Mouse (Mus musculus) CH12.LX (cell line): ENCODE results near the gene Fdx1l. TPM values are rescaled to one million over a fixed set of nuclear protein-coding genes. Genes with fewer than 3 reads are reported as not detected.

Experiments
- DNase-seq: peaks from one replicate; pipeline ENCODE4 v3.0.0-alpha.2; 2013; ENCODE audit errors: extremely low read depth
- H3K27ac ChIP-seq: 2 replicates; pipeline ENCODE4 v1.5.1; 2012; ENCODE audit warnings: low read depth, mild to moderate bottlenecking, control low read depth, moderate library complexity; ENCODE audit not compliant: insufficient read depth
- H3K27me3 ChIP-seq: replicated peaks from 2 replicates; pipeline ENCODE3; 2012; ENCODE audit warnings: inconsistent platforms
- H3K36me3 ChIP-seq, 2 experiments: replicated peaks in 1 of 2; 2 replicates each; pipeline versions ENCODE3 to v1.6.1; 2012; ENCODE audit warnings: inconsistent platforms in 1 of 2, low read length in 1 of 2, mild to moderate bottlenecking in 1 of 2, mixed read lengths in 1 of 2, moderate library complexity in 1 of 2; ENCODE audit not compliant: control insufficient read depth in 1 of 2, insufficient read depth in 1 of 2
- H3K4me1 ChIP-seq, 2 experiments: 2 replicates each; pipeline ENCODE4 v1.6.1; 2012; ENCODE audit warnings: inconsistent platforms in 1 of 2, moderate library complexity in 1 of 2; ENCODE audit not compliant: insufficient read depth in 2 of 2, control insufficient read depth in 1 of 2
- H3K4me2 ChIP-seq: 2 replicates; pipeline ENCODE4 v1.6.1; 2012; ENCODE audit warnings: low read depth, mild to moderate bottlenecking, control low read depth; ENCODE audit not compliant: poor library complexity, insufficient read depth, severe bottlenecking
- H3K4me3 ChIP-seq, 3 experiments: fragments of 150-350 bp in 1 of 3; sonication (generic) in 1 of 3; replicated peaks in 1 of 3; 2 replicates each; pipeline versions ENCODE3 to v1.5.1; 2011 to 2012; ENCODE audit warnings: low read depth in 2 of 3, low read length in 2 of 3, mild to moderate bottlenecking in 2 of 3, moderate library complexity in 2 of 3, control low read depth in 1 of 3, improper control_type of control experiment in 1 of 3, inconsistent platforms in 1 of 3, mixed read lengths in 1 of 3; ENCODE audit not compliant: poor library complexity in 1 of 3
- H3K79me2 ChIP-seq: replicated peaks from 2 replicates; pipeline ENCODE4 v1.6.1; 2012; ENCODE audit warnings: mild to moderate bottlenecking, moderate library complexity; ENCODE audit not compliant: control insufficient read depth, poor library complexity, insufficient read depth, severe bottlenecking; ENCODE audit errors: extremely low read depth
- H3K9ac ChIP-seq: 2 replicates; pipeline ENCODE4 v1.6.1; 2012; ENCODE audit warnings: low read depth, mild to moderate bottlenecking, control low read depth, moderate library complexity; ENCODE audit not compliant: insufficient read depth
- H3K9me3 ChIP-seq: replicated peaks from 2 replicates; pipeline ENCODE3; 2012; ENCODE audit warnings: low read length, inconsistent platforms, mixed read lengths
- BHLHE40 ChIP-seq: IDR thresholded peaks from 2 replicates; pipeline ENCODE4 v1.6.1; 2011; ENCODE audit warnings: mild to moderate bottlenecking, low read depth, low read length, improper control_type of control experiment
- CHD1 ChIP-seq: IDR thresholded peaks from 2 replicates; pipeline ENCODE4 v1.6.1; 2012; ENCODE audit warnings: low read depth, low read length, improper control_type of control experiment, inconsistent platforms
- CHD2 ChIP-seq: IDR thresholded peaks from 2 replicates; pipeline ENCODE4 v1.6.1; 2011; ENCODE audit warnings: low read length, improper control_type of control experiment
- E2F4 ChIP-seq: IDR thresholded peaks from 2 replicates; pipeline ENCODE4 v1.6.1; 2011; ENCODE audit warnings: low read depth, low read length, improper control_type of control experiment; ENCODE audit not compliant: insufficient replicate concordance
- ELF1 ChIP-seq: IDR thresholded peaks from 2 replicates; pipeline ENCODE4 v1.6.1; 2014; ENCODE audit warnings: low read depth, mild to moderate bottlenecking, inconsistent platforms, low read length, improper control_type of control experiment
- EP300 ChIP-seq: IDR thresholded peaks from 2 replicates; pipeline ENCODE4 v1.6.1; 2011; ENCODE audit warnings: low read length, improper control_type of control experiment
- ETS1 ChIP-seq: conservative IDR thresholded peaks from 2 replicates; pipeline ENCODE4 v1.6.1; 2012; ENCODE audit warnings: low read depth, mild to moderate bottlenecking, inconsistent platforms, low read length, improper control_type of control experiment, moderate library complexity
- IRF4 ChIP-seq: IDR thresholded peaks from 2 replicates; pipeline ENCODE4 v1.6.1; 2014; ENCODE audit warnings: low read depth, mild to moderate bottlenecking, inconsistent platforms, low read length, improper control_type of control experiment
- JUN ChIP-seq: IDR thresholded peaks from 2 replicates; pipeline ENCODE4 v1.6.1; 2011; ENCODE audit warnings: low read depth, mild to moderate bottlenecking, low read length, improper control_type of control experiment, moderate library complexity; ENCODE audit not compliant: insufficient read depth
- JUND ChIP-seq: conservative IDR thresholded peaks from 2 replicates; pipeline ENCODE4 v1.6.1; 2011; ENCODE audit warnings: low read depth, low read length, improper control_type of control experiment
- MEF2A ChIP-seq: IDR thresholded peaks from 2 replicates; pipeline ENCODE4 v1.6.1; 2014; ENCODE audit warnings: low read depth, mild to moderate bottlenecking, inconsistent platforms, low read length, improper control_type of control experiment, borderline replicate concordance
- NRF1 ChIP-seq: IDR thresholded peaks from 2 replicates; pipeline ENCODE4 v1.6.1; 2014; ENCODE audit warnings: low read depth, mild to moderate bottlenecking, inconsistent platforms, low read length, improper control_type of control experiment, moderate library complexity
- POLR2A ChIP-seq: IDR thresholded peaks from 2 replicates; pipeline ENCODE4 v1.6.1; 2011; ENCODE audit warnings: low read depth, mild to moderate bottlenecking, improper control_type of control experiment, low read length
- POLR2AphosphoS2 ChIP-seq: IDR thresholded peaks from 2 replicates; pipeline ENCODE4 v1.6.1; 2011; ENCODE audit warnings: low read depth, low read length, improper control_type of control experiment
- SMC3 ChIP-seq: IDR thresholded peaks from 2 replicates; pipeline ENCODE4 v1.6.1; 2011; ENCODE audit warnings: low read depth, low read length, improper control_type of control experiment
- TBP ChIP-seq: conservative IDR thresholded peaks from 2 replicates; pipeline ENCODE4 v1.6.1; 2011; ENCODE audit warnings: low read depth, low read length, improper control_type of control experiment
- TCF12 ChIP-seq: IDR thresholded peaks from 2 replicates; pipeline ENCODE4 v1.6.1; 2014; ENCODE audit warnings: low read depth, mild to moderate bottlenecking, inconsistent platforms, low read length, improper control_type of control experiment
- ZC3H11A ChIP-seq: IDR thresholded peaks from 2 replicates; pipeline ENCODE4 v1.6.1; 2012; ENCODE audit warnings: low read depth, mild to moderate bottlenecking, inconsistent platforms, low read length, improper control_type of control experiment
- ZKSCAN1 ChIP-seq: IDR thresholded peaks from 2 replicates; pipeline ENCODE4 v1.6.1; 2012; ENCODE audit warnings: low read depth, inconsistent platforms, low read length, improper control_type of control experiment, borderline replicate concordance
- ZMIZ1 ChIP-seq: IDR thresholded peaks from 2 replicates; pipeline ENCODE4 v1.6.1; 2012; ENCODE audit warnings: low read depth, mild to moderate bottlenecking, inconsistent platforms, low read length, improper control_type of control experiment
- ZNF384 ChIP-seq: IDR thresholded peaks from 2 replicates; pipeline ENCODE4 v1.6.1; 2012; ENCODE audit warnings: low read depth, low read length, improper control_type of control experiment, inconsistent platforms
- dilution Hi-C: fragments of 300-500 bp; cut with MboI; formaldehyde crosslinking; loops from 2 replicates; pipeline ENCODE4 v1.14.3; 2020; ENCODE audit warnings: low sequenced_read_pairs; ENCODE audit not compliant: extremely low pct_unique_long_range_greater_than_20kb, extremely low pct_ligation_motif_present
- in situ Hi-C: fragments of 300-500 bp; cut with MboI; formaldehyde crosslinking; loops from 3 replicates; pipeline ENCODE4 v1.14.3; 2019; ENCODE audit warnings: low sequenced_read_pairs, low pct_ligation_motif_present, low pct_unique_long_range_greater_than_20kb, mixed read lengths
- polyA plus RNA-seq: library from polyadenylated mRNA; unstranded; fragments of >175 nt; gene quantifications from 2 replicates; pipeline ENCODE4 v1.2.1, GENCODE M21; 2012; ENCODE audit warnings: low read depth; ENCODE audit not compliant: insufficient read length
- total RNA-seq, 2 experiments: library from RNA; depleted of rRNA; stranded (reverse); fragments of 300-350 nt in 1 of 2; fragments of >200 nt in 1 of 2; gene quantifications; 2 replicates each; pipeline ENCODE4 v1.2.3; 2012 to 2014

The Fdx1l gene
- total and polyA plus RNA-seq, 3 experiments = 70.8 to 105 (median 79.7) TPM

DNA sequence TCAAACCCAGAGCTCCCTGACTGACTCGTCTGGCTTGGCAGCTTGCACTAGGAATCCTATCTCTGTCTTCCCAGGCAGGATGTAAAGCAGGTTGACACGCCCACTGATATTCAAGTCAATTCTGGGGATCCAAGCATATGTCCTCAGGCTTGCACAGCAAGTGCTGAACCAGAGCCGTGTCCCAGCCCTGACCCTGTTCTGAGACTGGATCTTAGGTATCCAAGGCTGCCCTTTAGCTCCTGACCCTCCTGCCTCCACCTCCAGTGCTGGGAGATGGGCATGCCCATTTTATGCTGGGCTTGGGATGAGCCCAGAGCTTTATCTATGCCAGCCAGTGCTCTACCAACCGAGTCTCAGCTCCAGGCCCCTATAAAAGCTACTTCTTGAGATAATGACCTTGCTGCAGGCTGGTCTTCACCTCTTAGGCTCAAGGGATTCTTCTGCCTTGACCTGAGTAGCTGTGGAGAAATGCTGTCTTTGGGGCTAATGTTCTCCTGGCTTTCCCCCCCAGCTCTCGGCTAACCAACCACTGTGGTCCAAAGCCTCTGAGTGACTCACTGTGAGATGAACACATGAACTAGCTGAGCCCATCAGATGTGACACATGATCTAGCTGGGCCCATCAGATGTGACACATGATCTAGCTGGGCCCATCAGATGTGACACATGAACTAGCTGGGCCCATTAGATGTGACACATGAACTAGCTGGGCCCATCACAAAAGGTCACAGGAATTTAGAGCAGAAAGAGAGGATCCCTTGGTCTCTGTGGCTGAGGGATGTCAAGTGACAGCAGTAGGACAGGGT lies 32.5 kb upstream of the Fdx1l start:
- peaks cover 65 to 83% of the 10 kb centered on the region in 2 experiments for H3K36me3 ChIP-seq
- no peak overlapping the region for H3K4me3 ChIP-seq
- dilution Hi-C loops = no loop called here
- H3K9me3 ChIP-seq = no peaks in the 10 kb centered on the region
- in situ Hi-C loops = no loop called here
- H3K27ac ChIP-seq = no peak overlapping the region
- no peak overlapping the region for H3K9ac ChIP-seq
- TF ChIP-seq ZKSCAN1 = no peak
- TF ChIP-seq POLR2A = no peak
- TF ChIP-seq TBP = no peak
- no peak for TF ChIP-seq JUN
- TF ChIP-seq EP300 = no peak
- no peak for TF ChIP-seq POLR2AphosphoS2
- no peak for TF ChIP-seq ZC3H11A
- TF ChIP-seq CHD2 = no peak
- no peak for TF ChIP-seq ETS1
- TF ChIP-seq JUND = no peak
- no peak for TF ChIP-seq ZMIZ1
- TF ChIP-seq ELF1 = no peak
- TF ChIP-seq CHD1 = no peak
- no peak for TF ChIP-seq MEF2A
- no peak for TF ChIP-seq IRF4
- H3K79me2 ChIP-seq = no peaks in the 10 kb centered on the region
- no peaks in the 10 kb centered on the region for H3K27me3 ChIP-seq
- H3K4me1 ChIP-seq = peaks cover 19 to 49% of the 10 kb centered on the region in 2 experiments
- DNase-seq = no peak
- no peak overlapping the region for H3K4me2 ChIP-seq

DNA sequence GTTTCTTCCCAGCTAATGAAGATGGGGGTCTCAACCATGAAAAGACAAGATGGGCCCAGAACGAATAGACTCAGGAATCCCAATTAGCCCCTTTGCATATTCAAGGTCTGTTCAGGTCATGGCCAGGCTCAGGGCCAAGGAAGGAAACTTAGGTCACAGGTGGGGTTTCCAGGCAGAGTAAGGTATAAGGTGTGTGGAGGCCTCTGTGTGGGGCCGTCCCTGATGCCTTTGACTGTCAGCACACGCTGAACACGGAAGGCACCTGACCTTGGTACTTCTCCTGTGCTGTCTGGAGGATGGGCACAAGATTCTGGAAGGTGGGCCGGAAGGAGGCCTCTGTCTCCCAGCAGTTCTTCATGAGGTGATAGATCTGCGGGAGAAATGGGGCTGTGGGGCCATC lies 31.4 kb upstream of the Fdx1l start:
- H3K4me2 ChIP-seq = no peak overlapping the region
- peak overlapping the region; percentile 72 for H3K27ac ChIP-seq
- no peak for DNase-seq
- no peaks in the 10 kb centered on the region for H3K9me3 ChIP-seq
- H3K4me3 ChIP-seq = no peak overlapping the region
- peaks cover 23 to 61% of the 10 kb centered on the region in 2 experiments for H3K4me1 ChIP-seq
- dilution Hi-C loops = no loop called here
- TF ChIP-seq SMC3 = no peak
- TF ChIP-seq NRF1 = no peak
- peak; percentile 47; the same call in 1 of the 2 replicates for TF ChIP-seq ELF1
- TF ChIP-seq EP300 = peak; percentile 34; the same call in 1 of the 2 replicates
- no peak for TF ChIP-seq ZNF384
- no peak for TF ChIP-seq E2F4
- TF ChIP-seq JUND = no peak
- peak; percentile 73 for TF ChIP-seq BHLHE40
- peak; percentile 82; the same call in 1 of the 2 replicates for TF ChIP-seq MEF2A
- no peak for TF ChIP-seq POLR2AphosphoS2
- 0 out of 2 replicates have a peak, but pooled peaks have one; percentile 52 for TF ChIP-seq TCF12
- no peaks in the 10 kb centered on the region for H3K27me3 ChIP-seq
- H3K36me3 ChIP-seq = peaks cover 54 to 72% of the 10 kb centered on the region in 2 experiments
- in situ Hi-C loops = no loop called here
- H3K79me2 ChIP-seq = no peaks in the 10 kb centered on the region
- no peak overlapping the region for H3K9ac ChIP-seq
